Mouse (Mus musculus) heart, postnatal 10 days (tissue): ENCODE measurements around the gene Cst12. TPM values are rescaled to one million over a fixed set of nuclear protein-coding genes. Genes with fewer than 3 reads are reported as not detected.
"Not testable (repeated sequence)": the region's sequence is repeated elsewhere in the genome, so short reads cannot be mapped to it uniquely, and the experiment has no call there.

Experiments
- DNase-seq, 2 experiments: peaks; one replicate each; pipeline ENCODE4 v3.0.0; 2021
- intact Hi-C: fragments of 180-260 bp; cut with DNase I; formaldehyde crosslinking; loops from one replicate; pipeline ENCODE4 v1.15.1; 2025
- total RNA-seq, 2 experiments: library from RNA; stranded (reverse); gene quantifications; 2 replicates each; pipeline ENCODE4 v1.2.3; 2021

Gene Cst12
- 1 to 10 TPM; 1.1 to 1.4 TPM for total RNA-seq

DNA sequence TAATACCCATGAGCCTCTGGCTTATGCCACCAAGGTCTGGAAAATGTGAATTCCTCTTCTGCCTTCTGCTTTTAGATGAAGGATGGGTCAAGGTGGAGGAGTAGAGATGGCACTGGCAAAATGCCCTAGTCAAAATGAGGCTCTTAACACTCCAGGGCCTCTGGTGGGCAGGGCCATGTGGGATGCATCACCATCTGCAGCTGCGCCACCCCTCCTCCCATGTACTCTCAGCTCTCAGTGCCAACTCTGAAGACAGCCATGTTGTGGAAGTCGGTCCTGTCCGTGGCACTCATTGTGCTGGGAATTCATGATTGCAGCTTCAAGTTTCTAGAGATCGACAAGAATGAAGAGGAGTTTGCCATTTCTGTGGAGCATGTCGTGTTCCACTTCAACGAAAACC, at the start of gene Cst12:
Cst12 (plus strand) TSS at position 220 of the 400 bp plus-strand sequence.
- intact Hi-C loops: no loop called here
- no peak for DNase-seq

DNA sequence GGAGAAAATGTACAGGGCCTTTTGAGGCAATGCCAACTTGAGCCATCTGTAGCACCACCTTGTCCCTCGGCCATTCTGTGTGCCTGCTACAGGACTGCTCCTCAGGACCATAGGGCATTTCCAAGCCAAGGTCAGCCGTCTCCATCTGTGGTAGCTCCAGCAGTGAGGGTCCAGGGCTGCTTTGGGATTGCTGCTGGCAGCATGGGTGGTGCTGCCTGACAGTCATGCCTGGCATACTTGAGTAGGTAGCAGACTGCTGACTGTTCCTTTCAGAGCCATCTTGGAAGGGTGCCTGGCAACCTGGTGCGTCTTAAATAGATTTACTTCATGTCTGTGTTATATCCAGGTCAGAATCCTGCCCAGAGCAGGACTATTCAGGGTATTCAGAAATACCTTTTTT, 46.2 kb upstream of the Cst12 start:
- DNase-seq: no peak
- intact Hi-C loops: no loop called here

DNA sequence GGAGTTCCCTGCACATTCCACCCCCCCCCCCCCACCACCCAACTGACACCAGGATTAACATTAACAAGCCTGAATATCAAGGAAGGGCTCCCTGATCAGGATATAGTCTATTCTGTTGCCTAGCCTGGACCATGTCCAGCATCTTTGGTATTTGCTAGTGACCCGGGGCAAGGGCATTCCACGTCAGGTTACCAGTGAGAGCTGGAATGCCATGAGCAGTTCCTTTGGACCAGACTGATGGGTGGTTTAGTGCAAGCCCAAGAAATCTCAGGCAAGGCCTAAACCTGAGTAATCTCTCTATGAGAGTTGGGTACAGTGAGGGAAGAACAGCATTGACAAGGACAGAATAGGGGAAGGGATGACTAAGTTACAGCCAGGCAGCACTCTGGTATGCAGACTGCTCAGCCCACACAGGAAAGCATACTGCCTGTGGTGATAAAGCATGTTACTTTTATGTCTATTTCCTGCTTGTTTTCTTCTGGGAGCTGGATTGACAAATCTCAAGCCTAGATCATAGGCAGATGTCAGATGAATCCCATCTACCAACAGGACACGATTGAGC, 45.2 kb upstream of the Cst12 start:
- no peak for DNase-seq
- intact Hi-C loops: no loop called here

DNA sequence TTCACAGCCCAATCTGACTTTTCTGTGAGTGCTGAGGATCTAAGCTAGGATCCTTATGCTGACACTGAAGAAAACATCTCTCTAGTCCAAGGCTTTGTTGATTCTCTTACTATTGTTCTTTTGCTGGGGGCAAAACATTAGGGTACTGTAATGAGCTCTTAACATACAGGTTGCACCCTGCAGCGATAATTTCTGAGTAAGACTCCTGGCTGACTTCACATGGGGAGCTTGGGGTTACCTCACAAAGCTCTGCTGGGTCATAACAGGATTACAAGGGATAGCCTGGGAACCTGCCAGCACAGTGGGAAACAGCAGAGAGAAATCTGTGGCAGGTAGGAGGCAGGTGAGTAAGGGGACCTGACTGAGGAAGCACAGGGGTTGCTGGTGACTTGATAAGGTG, 39.1 kb upstream of the Cst12 start, which contains the start of gene Cstl1:
Cstl1 (plus strand) TSS at position 301 of the 400 bp plus-strand sequence.
- no peak for DNase-seq
- intact Hi-C loops: loop anchor here (10.0 kb wide), 1 partner anchor 165 kb away; no protein-coding TSS in a partner anchor

DNA sequence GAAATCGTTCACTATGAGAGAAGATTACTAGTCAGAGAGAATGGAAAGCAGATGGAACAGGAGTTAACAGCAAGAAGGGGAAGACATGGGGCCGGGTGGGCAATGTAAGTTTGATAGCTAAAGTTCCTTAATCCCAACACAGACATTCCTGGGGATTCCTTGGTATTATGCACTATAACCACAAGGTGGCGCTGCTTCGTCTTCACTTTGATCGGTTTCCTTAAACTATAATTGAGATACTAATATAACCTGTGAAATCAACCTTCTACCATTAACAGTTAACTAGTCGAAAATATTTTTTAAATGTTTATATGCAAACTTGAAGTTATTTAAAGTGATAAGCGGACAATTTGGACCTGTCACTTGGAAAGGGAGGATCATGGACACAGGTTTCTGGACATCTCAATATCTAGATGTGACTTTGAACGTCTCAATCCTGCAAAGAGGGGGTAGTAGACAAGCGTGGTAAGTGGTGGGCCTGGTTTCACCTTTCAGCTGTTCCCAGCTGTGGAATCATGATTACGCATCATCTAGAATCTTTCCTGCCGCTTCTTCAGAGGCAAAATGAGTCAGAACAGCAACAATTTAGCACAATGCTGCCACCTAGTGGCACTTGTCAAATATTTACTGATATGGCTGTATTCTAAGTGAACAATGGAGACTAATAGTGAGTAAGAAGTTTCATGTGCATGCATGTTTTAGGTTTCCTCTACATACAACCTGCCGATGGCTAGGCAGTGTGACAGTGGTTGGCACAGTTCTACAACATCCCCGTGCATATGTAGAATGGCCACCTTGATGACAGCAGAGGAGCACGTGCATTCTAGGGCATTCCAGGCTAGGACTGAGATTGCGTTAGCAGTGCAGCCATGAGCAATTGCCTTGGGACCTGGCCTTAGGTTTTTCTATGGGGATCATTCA, 37.0 kb upstream of the Cst12 start:
- intact Hi-C loops: loop anchor here (1.0 to 10.0 kb wide), 3 partner anchors 99 to 167 kb away; no protein-coding TSS in a partner anchor
- peak; percentile 82 to 88 for DNase-seq

DNA sequence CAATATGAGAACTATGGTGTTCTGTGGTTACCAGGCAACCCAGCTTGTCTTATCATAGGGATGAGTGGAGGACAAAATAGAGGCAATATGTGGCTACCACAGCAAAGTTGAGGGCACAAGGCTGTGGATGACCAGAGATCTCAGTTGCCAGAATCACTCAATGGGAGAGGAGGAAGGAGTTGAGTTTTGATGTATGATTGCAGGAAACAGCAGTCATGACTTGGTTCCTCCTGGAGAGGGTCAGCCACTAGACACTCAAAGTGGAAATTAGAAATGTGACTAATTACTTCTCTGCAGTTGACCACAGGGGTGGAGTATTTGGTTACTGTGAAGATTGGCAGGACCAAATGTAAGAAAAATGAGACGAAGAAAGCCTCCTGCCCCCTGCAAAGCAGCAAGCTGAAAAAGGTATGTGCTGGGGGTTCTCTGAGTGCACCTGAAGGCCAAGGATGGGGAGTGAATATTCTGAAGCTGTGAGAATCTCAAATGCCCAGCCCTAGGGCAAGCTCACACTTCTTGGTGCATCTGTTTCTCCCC, 34.8 kb upstream of the Cst12 start:
- DNase-seq: no peak
- intact Hi-C loops: loop anchor here (10.0 kb wide), 1 partner anchor 170 kb away; no protein-coding TSS in a partner anchor

DNA sequence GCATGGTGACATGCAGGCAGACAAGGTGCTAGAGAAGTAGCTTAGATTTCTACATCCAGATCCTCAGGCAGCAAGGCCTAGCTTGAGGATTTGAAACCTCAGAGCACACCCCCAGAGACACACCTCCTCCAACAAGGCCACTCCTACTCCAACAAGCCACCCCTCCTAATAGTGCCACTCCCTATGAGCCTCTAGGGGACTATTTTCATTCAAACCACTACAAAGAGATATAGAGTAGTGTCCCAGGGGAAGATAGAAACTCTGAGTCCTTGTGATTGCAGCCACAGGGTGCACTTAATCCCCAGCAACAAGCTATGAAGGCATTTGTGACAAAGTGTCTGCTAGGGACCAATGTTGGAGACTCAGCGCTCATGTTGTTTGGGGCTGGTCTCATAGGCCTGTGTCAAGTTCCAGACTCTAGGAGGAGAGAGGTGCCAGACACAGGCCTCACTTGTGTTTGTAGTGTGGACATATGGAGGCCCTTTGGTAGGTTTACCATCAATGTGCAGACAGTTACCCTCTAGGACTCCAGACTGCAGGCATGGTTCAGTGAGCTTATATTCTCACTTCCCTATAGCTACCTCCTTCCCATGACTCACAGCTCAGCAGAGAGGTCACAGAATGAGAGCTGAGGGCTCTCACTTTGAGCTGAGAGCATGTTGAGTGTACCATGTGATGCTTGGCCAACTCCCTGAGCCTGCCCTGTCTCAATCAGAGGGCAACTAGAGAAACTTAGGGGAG, 25.3 kb upstream of the Cst12 start:
- intact Hi-C loops: no loop called here
- no peak for DNase-seq

DNA sequence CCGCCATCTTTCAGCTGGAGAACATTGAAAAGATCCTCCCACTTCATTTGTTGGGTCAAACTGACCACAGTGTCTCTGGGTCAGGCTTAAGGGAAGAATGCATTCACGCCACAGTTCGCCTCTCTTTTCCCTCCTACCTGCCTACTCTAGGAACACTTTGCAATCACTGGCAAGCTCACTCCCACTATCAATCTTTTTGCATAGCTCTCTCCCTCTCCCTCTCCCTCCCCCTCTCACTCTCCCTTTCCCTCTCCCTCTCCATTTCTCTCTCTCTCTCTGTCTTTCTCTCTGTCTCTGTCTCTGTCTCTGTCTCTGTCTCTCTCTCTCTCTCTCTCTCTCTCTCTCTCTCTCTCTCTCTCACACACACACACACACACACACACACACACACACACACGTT, 17.8 kb upstream of the Cst12 start, which contains the start of gene Cst11:
Cst11 (minus strand) TSS at position 101 of the 400 bp plus-strand sequence.
- intact Hi-C loops, DNase-seq: not testable (repeated sequence)

DNA sequence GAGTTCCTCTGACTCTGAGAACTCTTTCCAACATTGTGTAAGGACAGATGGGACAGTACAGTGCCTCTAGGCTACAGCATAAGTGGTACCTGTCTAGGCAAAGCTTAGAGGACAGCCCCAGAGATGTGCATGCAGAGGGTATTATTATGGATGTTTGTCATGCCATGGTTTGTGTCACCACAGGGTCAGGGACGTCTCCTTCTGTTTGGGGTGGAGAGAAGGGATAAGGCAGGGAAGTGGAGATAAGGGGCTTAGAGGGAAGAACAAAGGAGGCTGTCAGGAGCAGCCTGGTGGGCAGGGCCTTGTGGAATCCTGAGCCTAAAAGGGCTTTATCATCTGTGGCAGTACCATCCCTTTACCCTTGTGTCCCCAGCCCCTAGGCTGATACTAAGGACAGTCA, 7.5 kb upstream of the Cst12 start, which contains the start of gene 8030411F24Rik:
8030411F24Rik (plus strand) TSS at position 301 of the 400 bp plus-strand sequence.
- no peak for DNase-seq
- intact Hi-C loops: no loop called here

DNA sequence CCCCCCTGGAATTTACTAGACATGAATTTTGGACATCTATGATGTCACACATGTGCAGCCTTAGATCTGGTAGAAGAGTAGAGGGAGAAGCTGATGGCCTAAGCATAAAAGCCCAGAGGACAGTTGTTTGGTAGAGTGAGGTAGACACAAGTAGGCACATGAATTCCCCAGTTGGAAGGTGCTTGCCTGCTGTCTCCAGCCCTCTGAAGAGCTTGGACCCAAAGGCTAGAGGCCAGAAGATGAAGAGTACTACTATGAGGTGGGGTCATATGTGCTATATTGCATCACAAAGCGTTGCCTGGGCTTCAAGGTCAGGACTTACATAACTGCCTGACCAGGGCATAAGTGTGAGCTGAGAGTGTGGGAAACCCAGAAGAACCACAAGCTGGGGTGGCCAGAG, 9.3 kb downstream of the Cst12 start, which contains the start of gene Cst8:
Cst8 (plus strand) TSS at position 301 of the 400 bp plus-strand sequence.
- intact Hi-C loops: no loop called here

DNA sequence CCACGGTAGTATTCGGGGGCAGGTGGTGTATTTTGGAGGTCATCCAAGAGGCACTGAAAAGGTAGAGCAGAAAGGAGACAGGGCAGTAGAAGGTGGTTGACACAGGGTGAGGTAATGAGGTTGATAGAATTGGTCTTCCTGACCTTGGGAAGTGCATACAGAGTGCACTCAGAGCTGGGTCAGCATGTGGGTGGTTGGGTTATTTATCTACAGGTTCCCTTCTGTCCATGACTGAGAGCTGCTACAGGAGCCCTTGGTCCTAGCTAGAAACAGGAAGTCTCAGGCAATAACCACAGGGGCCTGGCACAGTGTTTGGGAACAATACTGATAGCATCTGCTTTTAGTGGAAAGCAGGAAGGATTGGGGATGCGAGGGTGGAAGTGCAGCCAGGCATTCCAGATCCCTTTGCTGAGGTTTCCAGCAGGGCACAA, 12.3 kb downstream of the Cst12 start:
- intact Hi-C loops: no loop called here
- peak in 1 of 2 experiments; percentile 5 for DNase-seq

More for the DNA sequence above, 9.3 kb downstream of the Cst12 start, which contains the start of gene Cst8:
- DNase-seq: no peak

DNA sequence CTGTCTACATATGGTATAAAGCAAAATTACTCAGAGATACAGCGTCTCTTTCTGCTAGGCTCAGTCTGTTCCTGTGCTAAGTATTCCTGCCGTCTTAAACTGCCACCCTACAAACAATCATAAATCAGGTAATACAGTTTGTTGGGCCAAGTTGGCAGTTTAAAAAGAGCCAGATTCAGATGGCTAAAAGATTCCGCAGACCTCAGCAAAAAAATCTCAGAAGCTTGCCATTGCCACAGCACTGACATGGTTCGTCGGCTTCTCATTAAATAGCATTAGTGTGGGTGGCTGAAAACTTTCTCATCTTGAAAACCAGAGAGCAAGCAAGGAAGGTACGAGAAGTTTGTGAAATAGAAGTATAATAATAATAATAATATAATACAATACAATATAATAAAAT, 17.5 kb downstream of the Cst12 start:
- DNase-seq: no peak
- intact Hi-C loops: no loop called here

DNA sequence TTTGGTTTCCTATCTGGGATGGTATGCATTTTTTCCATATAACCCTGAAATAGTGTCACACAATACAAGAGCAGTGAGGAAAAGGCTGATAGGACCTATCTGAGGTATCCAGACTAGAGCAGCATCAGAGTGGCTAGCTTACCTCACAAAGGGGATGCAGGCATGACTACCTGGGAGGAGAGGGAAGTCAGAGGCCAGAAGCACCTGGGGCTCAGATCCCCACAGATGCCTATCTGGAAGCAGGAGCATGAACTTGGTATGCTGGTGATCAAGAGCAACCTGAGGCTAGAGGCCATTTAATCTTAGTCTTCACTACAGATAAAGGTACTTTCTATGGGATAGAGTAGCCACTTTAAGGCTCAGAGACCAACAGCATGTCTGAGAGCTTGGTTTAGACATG, 30.7 kb downstream of the Cst12 start, which contains the start of gene Cst13:
Cst13 (plus strand) TSS at position 173 of the 400 bp plus-strand sequence.
- intact Hi-C loops: no loop called here
- DNase-seq: no peak

DNA sequence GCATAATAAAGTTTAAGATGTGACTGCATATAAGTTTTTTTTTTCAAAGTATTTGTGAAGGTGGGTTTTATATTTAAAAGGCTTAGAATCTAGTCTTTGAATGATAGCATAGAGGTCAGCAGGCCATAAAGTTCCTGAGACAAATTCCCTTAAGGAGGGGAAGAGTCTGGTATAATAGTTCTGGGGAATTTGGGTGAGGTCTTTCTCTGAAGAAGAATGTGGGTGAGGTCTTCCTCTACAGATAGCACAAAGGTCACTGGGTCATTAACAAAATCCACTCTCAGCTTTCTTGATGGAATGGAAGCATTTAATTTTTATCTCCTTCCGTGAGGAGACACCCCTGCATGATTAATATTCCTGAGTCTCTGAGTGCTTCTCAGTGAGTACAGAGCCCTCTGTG, 36.8 kb downstream of the Cst12 start:
- intact Hi-C loops: no loop called here
- no peak for DNase-seq

DNA sequence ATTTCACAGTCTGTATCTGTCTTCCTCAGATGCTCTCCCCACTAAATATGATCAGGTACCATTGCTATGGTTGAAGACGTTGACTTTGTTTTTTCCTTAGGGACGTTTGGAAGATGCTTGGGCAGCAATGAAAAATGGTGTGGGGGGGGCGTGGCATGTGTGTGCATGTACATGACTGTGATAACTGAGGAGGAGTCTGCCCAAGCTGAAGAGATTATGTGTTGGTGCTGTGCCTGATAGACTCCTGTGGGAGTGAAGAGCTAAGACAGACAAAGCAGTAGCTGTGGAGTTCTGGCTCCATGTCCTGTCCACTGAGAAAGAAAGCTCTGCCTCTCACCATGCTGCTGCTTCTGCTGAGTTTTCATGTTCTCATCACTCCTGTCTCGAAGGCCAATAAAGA, 45.8 kb downstream of the Cst12 start, which contains the start of gene Cst9:
Cst9 (plus strand) TSS at position 236 of the 400 bp plus-strand sequence.
- intact Hi-C loops: no loop called here
- DNase-seq: no peak

DNA sequence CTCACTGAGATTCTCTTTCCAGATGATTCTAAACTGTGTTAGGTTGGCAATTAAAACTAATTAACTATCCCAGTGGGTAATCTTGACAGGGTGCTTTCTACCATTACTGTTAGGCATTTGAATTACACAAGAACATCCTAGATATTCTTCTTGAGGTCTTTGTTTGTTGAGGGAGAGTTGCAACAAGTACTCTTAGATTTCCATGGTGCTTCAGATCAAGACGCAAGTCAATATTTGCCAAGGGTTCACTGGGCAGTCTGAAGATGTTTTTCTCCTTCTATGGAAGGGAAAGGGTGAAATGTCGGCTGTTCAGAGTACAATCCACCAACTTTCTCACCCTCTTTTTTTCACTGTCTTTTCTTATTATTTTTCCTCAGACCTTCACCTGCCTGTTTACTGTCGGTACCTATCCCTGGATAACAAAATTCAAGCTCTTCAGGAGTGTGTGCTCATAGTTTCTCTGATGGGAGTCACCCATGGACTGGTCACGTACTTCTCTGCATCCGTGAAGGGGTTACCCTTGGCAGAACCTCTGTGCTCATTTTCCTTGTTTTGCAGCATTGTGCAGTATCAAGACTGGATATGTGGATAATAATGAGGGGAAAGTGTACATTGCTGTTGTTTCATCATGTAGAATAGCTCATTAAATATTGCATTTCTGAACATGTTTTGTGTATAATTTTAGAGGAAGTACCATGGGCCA, 49.1 kb downstream of the Cst12 start:
- intact Hi-C loops: no loop called here
- DNase-seq: no peak

DNA sequence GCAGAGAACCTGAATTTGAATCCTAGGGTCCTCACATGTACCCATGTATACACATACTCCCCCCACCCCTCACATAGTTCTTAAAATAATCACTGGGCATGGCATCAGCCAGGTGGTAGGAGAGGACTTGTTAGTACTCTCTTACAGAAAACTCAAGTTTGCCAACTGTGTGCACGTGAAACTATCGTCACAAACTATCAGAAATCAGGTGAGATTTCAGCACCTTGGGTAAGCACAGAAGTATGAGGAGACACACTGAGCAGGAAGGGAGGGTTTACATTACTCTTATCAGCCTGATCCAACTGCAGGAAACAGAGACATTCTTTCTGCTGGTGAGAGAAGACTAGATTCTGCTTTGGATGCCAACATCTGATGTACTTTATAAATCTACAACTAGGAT, 50.1 kb downstream of the Cst12 start:
- intact Hi-C loops: no loop called here
- DNase-seq: no peak
